Mouse (Mus musculus): ENCODE data around the gene Plk1.

Gene Plk1

DNA sequence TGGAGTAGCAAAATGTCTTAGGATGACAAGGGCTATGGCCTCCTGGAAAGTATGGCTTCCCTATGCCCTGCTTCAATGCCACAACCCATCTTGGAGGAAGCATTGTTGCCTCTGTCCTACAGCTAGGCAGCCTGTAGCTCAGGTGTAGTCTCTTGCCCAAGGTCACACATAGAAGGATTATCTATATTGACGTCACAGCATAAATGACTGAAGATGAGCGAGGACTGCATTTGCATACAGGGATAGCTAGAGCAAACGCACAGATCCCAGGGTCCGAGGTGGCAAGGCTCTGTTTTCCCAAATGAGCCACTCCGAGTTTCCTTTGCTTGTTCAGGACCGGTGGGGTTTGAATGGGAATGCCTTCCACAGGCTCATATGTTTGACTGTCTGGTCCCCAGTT is 11.5 kb downstream of the Plk1 start:
- ChIA-PET CTCF (interaction anchor here in 1 of 4 experiments (1.0 to 1.6 kb wide), 2 partner anchors 26 kb away, joined by 4 to 6 read pairs; no protein-coding TSS in a partner anchor), POLR2A (interaction anchor here (0.6 to 6.6 kb wide), 18 partner anchors 9 to 305 kb away, joined by 3 to 55 read pairs (median 3); partner anchors contain the start of genes Palb2 (in 3 of the 4), Plk1 (in 3 of the 4) and Dctn5 (in 2 of the 4))

DNA sequence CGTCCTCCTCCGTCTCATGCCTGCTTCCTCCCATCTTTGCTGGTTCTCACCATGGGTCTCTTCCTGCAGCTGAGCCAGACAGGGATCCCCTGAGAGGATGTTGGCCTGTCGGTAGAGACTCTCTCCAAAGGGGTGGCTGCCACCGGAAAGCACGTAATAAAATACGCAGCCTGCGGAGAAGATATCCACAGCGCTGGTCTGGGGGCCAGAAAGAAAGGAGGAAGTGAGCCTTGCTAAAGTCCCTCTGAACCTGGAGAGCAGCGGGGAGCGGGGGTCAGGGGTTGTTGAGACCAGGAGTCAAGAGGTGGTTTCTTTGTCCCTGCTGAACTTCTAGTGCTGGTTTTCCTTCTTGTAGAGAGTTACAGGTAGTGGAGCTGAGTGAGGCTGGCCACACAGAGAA is 12.4 kb downstream of the Plk1 start:
- CTCF ChIA-PET = interaction anchor here in 2 of 4 experiments (0.5 to 1.6 kb wide), 4 partner anchors 18 to 443 kb away, joined by 3 to 4 read pairs (median 3); no protein-coding TSS in a partner anchor
- POLR2A ChIA-PET = interaction anchor here in 3 of 4 experiments (0.6 to 6.6 kb wide), 9 partner anchors 9 to 56 kb away, joined by 3 to 55 read pairs (median 5); partner anchors contain the start of genes Plk1 (in 2 of the 3) and Palb2 (in 1 of the 3)

DNA sequence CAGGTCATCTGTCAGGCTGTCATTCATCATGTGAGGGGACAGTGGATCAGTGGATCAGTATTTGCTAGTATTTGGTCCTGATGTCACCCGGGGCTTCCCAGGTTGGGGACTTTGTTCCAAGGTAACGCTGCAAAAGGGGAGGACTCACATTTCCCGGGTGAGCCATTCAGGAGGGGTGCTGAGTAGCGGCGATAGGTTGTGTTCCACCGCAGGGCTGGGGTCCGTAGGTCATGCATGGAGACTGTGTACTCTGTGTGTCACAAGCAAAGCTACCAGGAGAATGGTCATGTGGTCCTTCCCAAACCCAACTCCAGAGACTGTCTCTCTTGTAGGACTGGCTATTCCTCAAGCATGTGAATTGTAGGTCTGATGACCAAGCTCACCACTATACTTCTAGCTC is 21.5 kb downstream of the Plk1 start:
- POLR2A ChIA-PET = interaction anchor here in 2 of 4 experiments (0.6 to 0.9 kb wide), 2 partner anchors 10 to 59 kb away, joined by 3 read pairs; no protein-coding TSS in a partner anchor
- CTCF ChIA-PET = no interaction called here

DNA sequence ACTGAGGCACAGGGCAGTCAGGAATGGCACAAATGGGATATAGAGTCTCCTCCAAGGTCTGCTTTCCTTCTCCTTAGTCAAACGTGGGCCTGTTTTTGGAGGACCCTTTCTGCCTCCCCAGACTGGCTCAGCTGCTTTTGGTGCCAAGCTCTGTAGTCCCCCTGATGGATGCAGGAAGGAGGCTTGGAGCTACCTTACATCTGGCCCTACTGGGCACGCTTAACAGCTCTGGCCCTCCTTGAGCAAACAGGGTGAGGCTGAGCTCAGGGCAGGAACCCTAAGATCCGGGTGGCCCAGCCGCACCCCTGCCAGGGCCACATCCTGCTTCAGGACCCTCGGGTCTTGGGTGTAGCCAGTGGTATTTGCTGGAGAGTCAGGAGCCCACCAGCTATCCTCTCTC is 25.3 kb downstream of the Plk1 start:
- CTCF ChIA-PET = interaction anchor here in 3 of 4 experiments (0.9 to 1.9 kb wide), 4 partner anchors 9 to 15 kb away, joined by 3 to 6 read pairs (median 3); no protein-coding TSS in a partner anchor
- POLR2A ChIA-PET = interaction anchor here in 2 of 4 experiments (0.5 to 1.9 kb wide), 5 partner anchors 8 to 70 kb away, joined by 3 to 10 read pairs (median 3); partner anchors contain the start of genes Dctn5 (in 1 of the 2) and Palb2 (in 1 of the 2)

DNA sequence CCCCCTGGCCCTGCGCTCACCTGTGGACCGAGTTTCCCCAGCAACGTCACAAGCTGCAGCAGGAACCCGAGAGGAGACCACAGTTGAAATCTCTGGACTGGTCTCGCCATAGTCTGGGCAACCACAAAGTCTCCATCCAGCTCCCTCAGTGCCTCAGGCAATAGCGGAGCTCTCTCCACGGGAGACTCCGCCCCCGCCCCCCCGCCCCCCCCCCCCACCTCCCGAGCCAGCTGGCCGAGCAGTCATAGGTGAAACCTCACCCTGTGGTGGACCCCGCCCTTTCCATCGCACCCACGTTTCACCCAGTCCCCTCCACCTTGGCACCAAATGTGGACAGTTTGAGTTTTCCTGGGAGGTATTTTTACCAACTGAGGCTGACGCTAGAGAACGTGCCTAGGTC is 26.8 kb downstream of the Plk1 start, which contains the start of gene Ern2:
Gene Ern2, minus strand, starts transcription at position 165 of the 400 bp plus-strand sequence.
- CTCF ChIA-PET = interaction anchor here in 2 of 4 experiments (1.0 to 1.1 kb wide), 4 partner anchors 11 to 205 kb away, joined by 3 to 8 read pairs (median 4); no protein-coding TSS in a partner anchor
- POLR2A ChIA-PET = interaction anchor here in 3 of 4 experiments (0.6 to 1.5 kb wide), 3 partner anchors 10 to 744 kb away, joined by 4 to 7 read pairs (median 6); no protein-coding TSS in a partner anchor

DNA sequence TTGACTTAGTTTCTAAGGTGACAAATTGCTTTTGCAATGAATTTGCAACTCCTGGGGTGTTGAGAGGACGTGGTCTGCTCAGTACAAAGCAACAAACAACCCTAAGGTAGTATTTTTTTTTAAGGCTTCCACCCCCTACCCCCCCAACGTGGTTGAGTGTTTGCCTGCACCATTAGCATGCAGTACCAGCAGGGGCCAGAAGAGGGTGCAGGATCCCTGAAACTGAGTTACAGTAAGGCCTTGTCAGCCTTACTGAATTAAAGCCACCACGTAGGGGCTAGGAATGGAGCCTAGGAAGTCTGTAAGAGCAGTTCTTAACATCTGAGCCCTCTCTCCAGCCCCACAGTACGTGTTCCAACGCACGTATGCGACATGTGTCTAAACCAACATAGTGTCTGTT is 30.2 kb downstream of the Plk1 start:
- ChIA-PET CTCF (interaction anchor here in 2 of 4 experiments (0.6 to 2.0 kb wide), 7 partner anchors 10 to 456 kb away, joined by 3 to 7 read pairs (median 3); partner anchors contain the start of gene Scnn1g (in 1 of the 2)), POLR2A (interaction anchor here in 2 of 4 experiments (0.6 to 2.0 kb wide), 2 partner anchors 122 to 148 kb away, joined by 4 to 6 read pairs; partner anchors contain the start of genes Ears2 (in 1 of the 2) and Ubfd1 (in 1 of the 2))

DNA sequence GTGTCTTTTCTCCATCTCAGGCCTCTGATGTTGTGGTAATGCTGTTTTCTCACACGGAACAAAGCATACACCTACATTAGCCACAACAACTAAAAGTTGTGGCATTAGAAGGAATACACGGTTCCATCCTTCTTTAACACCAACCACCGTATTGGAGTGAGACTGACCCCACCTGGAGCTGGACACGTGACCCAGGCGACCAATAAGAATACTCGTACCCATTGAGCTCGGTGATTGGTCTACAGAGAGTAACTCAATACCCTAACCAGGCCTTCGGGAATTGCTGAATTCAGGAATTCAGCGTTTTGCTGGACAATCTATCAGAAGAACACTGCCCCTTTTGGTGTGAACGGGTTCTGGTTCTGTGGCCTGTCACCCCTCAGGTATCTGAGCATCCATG is 31.9 kb downstream of the Plk1 start:
- CTCF ChIA-PET = interaction anchor here (0.5 to 2.0 kb wide), 14 partner anchors 8 to 1179 kb away, joined by 3 to 15 read pairs (median 4); partner anchors contain the start of genes Arhgap17 (in 1 of the 4), Dctn5 (in 1 of the 4), Lcmt1 (in 1 of the 4) and Palb2 (in 1 of the 4)
- POLR2A ChIA-PET = interaction anchor here (0.6 to 2.1 kb wide), 17 partner anchors 10 to 170 kb away, joined by 3 to 18 read pairs (median 4); partner anchors contain the start of genes Dctn5 (in 2 of the 4), Gga2 (in 2 of the 4), Palb2 (in 2 of the 4) and Plk1 (in 2 of the 4)

DNA sequence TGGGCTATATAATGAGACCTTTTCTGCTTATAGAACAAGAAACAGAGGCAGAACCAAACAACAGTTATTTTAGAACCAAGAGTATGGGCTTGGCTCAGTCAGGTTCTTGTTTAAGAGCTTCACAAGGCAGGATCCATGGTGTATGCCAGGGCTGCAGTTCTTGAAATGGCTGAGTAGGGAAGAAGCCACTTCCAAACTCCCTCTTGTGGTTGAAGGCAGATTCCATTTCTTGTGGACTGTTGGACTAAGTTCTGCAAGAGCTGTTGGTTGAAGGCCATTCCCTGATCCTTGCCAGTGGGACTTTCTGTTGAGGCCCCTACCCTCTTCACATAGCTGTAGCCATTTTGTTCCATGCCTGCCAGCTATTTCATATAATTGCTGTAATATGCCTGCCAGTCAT is 34.7 kb downstream of the Plk1 start:
- POLR2A ChIA-PET = interaction anchor here in 3 of 4 experiments (0.7 to 1.4 kb wide), 4 partner anchors 9 to 1072 kb away, joined by 4 to 7 read pairs (median 5); no protein-coding TSS in a partner anchor
- CTCF ChIA-PET = interaction anchor here in 3 of 4 experiments (0.6 to 1.6 kb wide), 6 partner anchors 9 to 1189 kb away, joined by 3 to 5 read pairs (median 4); partner anchors contain the start of gene Scnn1g (in 1 of the 3)

DNA sequence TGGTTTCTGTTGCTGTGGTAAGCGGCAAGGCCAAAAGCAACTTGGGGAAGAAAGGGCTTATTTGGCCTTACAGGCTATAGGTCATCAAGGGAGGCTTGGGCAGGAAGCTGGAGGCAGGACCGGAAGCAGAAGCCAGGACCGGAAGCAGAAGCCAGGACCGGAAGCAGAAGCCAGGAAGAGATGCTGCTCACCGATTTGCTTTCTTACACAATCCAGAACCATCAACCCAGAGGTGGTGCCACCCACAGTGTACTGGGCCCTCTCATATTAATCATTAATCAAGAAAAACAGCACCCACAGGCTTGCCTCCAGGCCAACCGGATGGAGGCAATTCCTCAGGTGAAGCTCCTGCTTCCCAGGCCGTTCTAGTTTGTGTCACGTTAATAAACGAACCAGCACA is 37.5 kb downstream of the Plk1 start:
- ChIA-PET CTCF (interaction anchor here (0.5 to 2.0 kb wide), 40 partner anchors 11 to 809 kb away, joined by 3 to 14 read pairs (median 4); partner anchors contain the start of genes Cacng3 (in 1 of the 4), Chp2 (in 1 of the 4), Ern2 (in 1 of the 4) and Prkcb (in 1 of the 4)), POLR2A (interaction anchor here in 1 of 4 experiments (0.5 to 1.3 kb wide), 3 partner anchors 12 to 758 kb away, joined by 3 to 4 read pairs (median 4); partner anchors contain the start of gene Plk1)

DNA sequence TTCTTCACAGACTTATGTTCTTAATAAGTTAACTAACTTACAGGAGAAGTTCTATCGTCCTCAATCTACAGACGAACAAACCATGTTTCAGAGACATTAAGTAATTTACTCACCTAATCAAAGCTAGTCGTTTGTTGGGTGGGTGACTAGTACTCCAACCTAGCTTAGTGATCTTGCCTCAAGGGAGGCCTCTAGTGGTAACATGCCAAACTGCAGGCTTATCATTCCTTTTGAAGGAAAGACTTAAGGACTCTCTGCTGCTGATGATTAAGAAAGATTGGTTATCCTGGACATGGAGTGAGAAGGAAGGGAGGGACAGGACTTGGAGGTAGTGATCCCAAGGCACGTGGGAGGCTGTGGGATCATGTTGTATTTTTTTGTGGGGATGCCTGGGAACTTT is 38.1 kb downstream of the Plk1 start:
- POLR2A ChIA-PET = interaction anchor here in 3 of 4 experiments (0.5 to 1.3 kb wide), 7 partner anchors 12 to 1853 kb away, joined by 3 to 5 read pairs (median 4); partner anchors contain the start of gene Plk1 (in 1 of the 3)
- CTCF ChIA-PET = interaction anchor here (0.5 to 2.0 kb wide), 40 partner anchors 11 to 809 kb away, joined by 3 to 14 read pairs (median 4); partner anchors contain the start of genes Cacng3 (in 1 of the 4), Chp2 (in 1 of the 4), Ern2 (in 1 of the 4) and Prkcb (in 1 of the 4)

DNA sequence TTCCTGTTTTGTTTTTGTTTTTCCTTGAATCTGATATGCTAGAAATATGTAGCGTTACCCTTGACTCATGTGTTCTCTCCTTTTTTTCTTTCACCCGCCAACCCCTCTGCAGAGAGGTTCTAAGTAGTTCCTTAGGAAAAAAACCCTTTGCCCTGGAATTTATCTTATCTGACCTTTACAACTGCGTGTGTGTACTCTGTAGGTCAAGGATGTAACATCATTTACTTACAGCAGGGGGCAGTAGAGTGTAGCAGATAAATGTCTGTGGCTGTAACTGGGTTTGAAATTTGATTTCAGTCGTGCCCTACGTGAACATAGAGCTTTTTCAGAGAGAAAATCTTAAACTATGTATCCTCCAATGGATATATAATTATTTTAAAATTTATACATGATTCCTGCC is 40.1 kb downstream of the Plk1 start:
- POLR2A ChIA-PET = interaction anchor here in 2 of 4 experiments (0.5 to 2.2 kb wide), 3 partner anchors 9 to 483 kb away, joined by 3 to 5 read pairs (median 4); no protein-coding TSS in a partner anchor
- CTCF ChIA-PET = interaction anchor here (0.6 to 2.5 kb wide), 17 partner anchors 9 to 260 kb away, joined by 3 to 8 read pairs (median 3); partner anchors contain the start of genes Dctn5 (in 1 of the 4) and Palb2 (in 1 of the 4)

DNA sequence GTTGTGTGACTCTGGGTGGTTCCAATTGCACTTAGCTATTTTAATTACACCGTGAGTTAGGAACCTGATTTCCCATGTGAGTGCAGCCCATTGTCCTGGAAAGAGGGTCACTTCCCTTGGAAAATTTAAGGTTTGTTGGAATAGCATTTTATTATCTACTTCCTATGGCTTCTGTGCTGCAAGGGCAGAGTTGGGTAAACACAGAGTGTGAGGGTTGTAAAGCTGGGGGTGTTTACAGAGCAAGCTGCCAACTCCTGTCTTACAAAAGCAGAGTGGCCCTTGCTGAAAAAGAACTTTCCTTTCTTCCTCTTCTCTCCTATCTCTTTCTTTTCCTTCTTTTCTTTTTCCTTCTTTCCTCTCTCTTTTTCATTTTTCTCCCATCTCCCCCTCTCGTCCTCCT is 44.7 kb downstream of the Plk1 start:
- ChIA-PET POLR2A (no interaction called here), CTCF (no interaction called here)

DNA sequence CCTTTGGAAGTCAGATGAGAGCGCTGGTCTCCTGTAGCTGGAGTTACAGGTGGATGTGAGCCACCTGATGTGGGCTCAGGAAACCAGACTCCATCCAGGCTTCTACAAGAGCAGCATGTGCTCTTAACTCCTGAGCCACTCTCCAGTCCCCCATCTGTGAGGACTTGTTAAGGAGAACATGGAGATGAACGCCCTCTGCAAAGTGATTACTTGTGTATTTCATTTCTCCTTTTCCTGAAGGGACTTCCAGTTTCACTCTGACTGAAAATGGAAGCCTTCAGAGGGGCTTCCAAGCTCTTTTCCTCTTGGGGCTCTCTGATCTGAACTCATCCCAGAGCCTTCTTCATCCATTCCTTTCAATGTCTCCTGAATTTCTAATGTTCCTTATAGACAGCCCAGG is 46.9 kb downstream of the Plk1 start:
- CTCF ChIA-PET = no interaction called here
- POLR2A ChIA-PET = interaction anchor here in 1 of 4 experiments (0.7 kb wide), 1 partner anchor 199 kb away, joined by 3 read pairs; no protein-coding TSS in a partner anchor

DNA sequence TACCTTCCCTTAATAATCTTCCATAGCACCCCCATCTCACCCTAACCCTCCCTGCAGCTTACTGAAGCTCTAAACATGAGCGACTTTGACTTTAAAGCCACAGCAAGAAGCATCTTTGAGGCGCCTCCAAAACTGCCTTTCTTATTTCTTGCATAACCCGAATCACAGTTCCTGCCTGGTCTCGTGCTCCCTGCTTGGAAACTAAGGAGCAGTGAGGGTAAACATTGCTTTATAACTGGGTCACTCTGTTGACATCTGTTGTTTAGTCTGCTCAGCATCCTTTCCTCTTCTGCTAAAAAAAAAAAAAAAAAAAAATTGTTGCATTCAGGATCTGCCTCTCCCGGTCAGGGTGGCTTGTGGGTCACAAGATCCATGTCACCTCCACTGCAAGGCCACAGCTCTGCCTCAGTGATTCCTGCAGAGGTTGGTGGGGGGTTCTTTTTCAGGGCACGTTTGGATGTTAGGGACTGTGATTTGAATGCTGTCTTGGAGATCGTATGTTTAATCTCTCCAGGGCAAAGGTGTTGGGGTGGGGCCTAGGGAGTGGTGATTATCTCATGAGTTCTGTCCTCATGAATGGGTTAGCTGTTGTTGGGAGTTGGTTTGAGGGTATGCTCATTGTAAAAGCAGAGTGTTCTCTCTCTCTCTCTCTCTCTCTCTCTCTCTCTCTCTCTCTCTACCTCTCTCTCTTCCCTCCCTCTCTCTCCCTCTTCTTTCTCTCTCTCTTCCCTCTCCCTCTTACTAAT is 49.2 kb downstream of the Plk1 start:
- ChIA-PET POLR2A (interaction anchor here in 1 of 4 experiments (0.7 kb wide), 2 partner anchors 9 to 62 kb away, joined by 3 read pairs; no protein-coding TSS in a partner anchor), CTCF (interaction anchor here in 3 of 4 experiments (0.6 to 1.5 kb wide), 5 partner anchors 9 to 96 kb away, joined by 3 to 4 read pairs (median 4); no protein-coding TSS in a partner anchor)

DNA sequence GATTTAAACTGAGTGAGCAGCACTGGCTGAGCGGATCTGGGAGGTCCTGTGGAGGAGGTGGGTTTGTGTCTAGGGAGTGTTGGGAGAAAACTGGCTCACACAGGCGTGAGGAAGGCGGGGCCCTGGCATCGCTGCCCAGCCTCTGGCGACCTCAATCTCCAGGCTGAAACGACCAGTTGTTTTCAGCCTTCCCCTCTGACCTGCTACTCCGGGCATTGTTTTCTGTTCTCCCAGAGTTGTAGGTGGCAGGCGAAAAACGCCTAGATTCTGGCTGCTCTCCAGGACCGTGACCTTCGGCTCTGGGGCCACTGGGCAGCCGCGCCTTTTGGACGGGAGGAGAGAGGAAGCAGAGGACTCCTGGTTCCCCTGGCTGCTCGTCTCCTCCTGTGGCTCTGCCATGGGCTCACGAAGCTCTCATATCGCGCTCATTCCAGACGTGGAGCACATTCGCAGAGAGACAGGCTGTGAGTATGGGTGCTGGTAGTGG is 60.1 kb downstream of the Plk1 start, which contains the start of gene Chp2:
Gene Chp2, plus strand, starts transcription at position 182 of the 487 bp plus-strand sequence.
- ChIA-PET CTCF (interaction anchor here in 3 of 4 experiments (0.7 to 1.4 kb wide), 5 partner anchors 22 to 247 kb away, joined by 3 to 15 read pairs (median 4); no protein-coding TSS in a partner anchor), POLR2A (interaction anchor here in 1 of 4 experiments (0.7 kb wide), 1 partner anchor 227 kb away, joined by 4 read pairs; no protein-coding TSS in a partner anchor)

Data from embryonic stem cell, embryonic (primary cell).